Mouse (Mus musculus) bone marrow, adult 2 months (tissue): ENCODE data around the gene Fam3a.

ENCODE experiments used
- CTCF ChIP-seq: fragments of 200-500 bp; IDR thresholded peaks from 2 replicates; pipeline ENCODE4 v1.5.1; 2011; ENCODE audit warnings: low read length, control low read depth; ENCODE audit not compliant: control insufficient read depth, insufficient read depth
- POLR2A ChIP-seq: fragments of 200-500 bp; IDR thresholded peaks from 2 replicates; pipeline ENCODE4 v1.6.1; 2011; ENCODE audit warnings: low read depth, mild to moderate bottlenecking, control low read depth, low read length, borderline replicate concordance; ENCODE audit not compliant: control insufficient read depth

DNA sequence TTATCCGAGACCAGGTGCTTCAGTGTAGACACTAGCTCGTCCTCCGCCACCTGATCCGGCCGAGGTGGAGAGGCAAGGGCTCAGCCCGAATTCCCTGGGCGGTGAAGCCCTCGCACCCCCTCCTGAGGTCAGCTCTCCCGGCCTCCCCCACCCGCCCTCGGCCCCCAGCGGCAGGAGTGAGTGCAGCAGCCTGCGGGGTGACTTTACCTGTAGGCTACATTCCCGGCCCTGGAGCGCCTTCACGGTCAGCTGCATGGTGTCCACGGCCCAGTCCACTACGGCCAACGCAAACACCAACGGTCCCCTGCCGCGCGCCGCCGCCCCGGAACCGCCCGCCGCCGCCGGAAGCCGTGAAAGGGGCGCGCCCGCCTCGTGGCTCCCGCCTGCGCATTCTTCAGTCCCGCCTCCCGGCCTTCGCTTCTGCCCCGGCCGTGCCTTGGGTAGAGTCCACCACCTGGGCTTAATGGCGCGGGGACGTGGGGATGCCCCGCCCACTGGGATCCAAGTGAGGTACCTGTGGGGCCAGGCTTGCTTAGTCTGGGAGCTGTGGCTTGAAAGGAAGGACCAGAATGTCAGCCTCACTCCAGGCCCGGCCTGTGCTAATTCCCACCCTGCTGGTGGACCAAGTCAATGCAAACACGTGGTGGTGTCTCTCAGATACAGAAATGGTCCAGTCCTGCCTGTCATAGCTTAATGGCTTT lies 24.7 kb downstream of the Fam3a start:
- TF ChIP-seq POLR2A, result peak; percentile 37; the same call in 1 of the 2 replicates
- TF ChIP-seq CTCF, result no peak
